Mouse (Mus musculus) lung, adult 18-20 months (tissue): ENCODE measurements around the gene Apobec1.
"Not testable (repeated sequence)": the region's sequence is repeated elsewhere in the genome, so short reads cannot be mapped to it uniquely, and the experiment has no call there.

ENCODE experiments used
- DNase-seq, 2 experiments: peaks; one replicate each; pipeline ENCODE4 v3.0.0; 2022; ENCODE audit warnings: mixed read lengths in 2 of 2

The Apobec1 gene

GRCm38 (mm10) chr6:122602992-122603322 is 713 bp upstream of the Apobec1 start:
- no peak for DNase-seq

- no peak for DNase-seq
These were observed 629 bp downstream of the Apobec1 start for GRCm38 (mm10) chr6:122601615-122602014.

- DNase-seq = no peak
These were observed 1.2 kb downstream of the Apobec1 start for GRCm38 (mm10) chr6:122601031-122601430.

- no peak for DNase-seq
These were observed 2.1 kb downstream of the Apobec1 start for GRCm38 (mm10) chr6:122600066-122600646.

GRCm38 (mm10) chr6:122599054-122599737 is 3.0 kb downstream of the Apobec1 start:
- DNase-seq = no peak

- no peak for DNase-seq
These were observed 3.8 kb downstream of the Apobec1 start for GRCm38 (mm10) chr6:122598436-122598835.

GRCm38 (mm10) chr6:122598014-122598413 is 4.2 kb downstream of the Apobec1 start:
- DNase-seq = no peak

- no peak for DNase-seq
These were observed 5.6 kb downstream of the Apobec1 start for GRCm38 (mm10) chr6:122596608-122597007.

- peak; percentile 26 to 34 for DNase-seq
These were observed 6.6 kb downstream of the Apobec1 start for GRCm38 (mm10) chr6:122595637-122596036.

GRCm38 (mm10) chr6:122592905-122593304 is 9.3 kb downstream of the Apobec1 start:
- no peak for DNase-seq

- no peak for DNase-seq
These were observed 11.1 kb downstream of the Apobec1 start for GRCm38 (mm10) chr6:122591027-122591758.

- no peak for DNase-seq
These were observed 23.2 kb downstream of the Apobec1 start for GRCm38 (mm10) chr6:122579086-122579485.

GRCm38 (mm10) chr6:122577030-122577429 is 25.2 kb downstream of the Apobec1 start:
- DNase-seq = no peak

GRCm38 (mm10) chr6:122575037-122575436 is 27.2 kb downstream of the Apobec1 start:
- DNase-seq = not testable (repeated sequence)

- DNase-seq = no peak
These were observed 30.7 kb downstream of the Apobec1 start for GRCm38 (mm10) chr6:122571617-122571959.

- no peak for DNase-seq
These were observed 31.3 kb downstream of the Apobec1 start for GRCm38 (mm10) chr6:122570695-122571616.

- no peak for DNase-seq
These were observed 32.5 kb downstream of the Apobec1 start for GRCm38 (mm10) chr6:122569762-122570161.

GRCm38 (mm10) chr6:122569113-122569512 is 33.1 kb downstream of the Apobec1 start:
- no peak for DNase-seq

GRCm38 (mm10) chr6:122565070-122565784 is 37.0 kb downstream of the Apobec1 start:
- DNase-seq = no peak

GRCm38 (mm10) chr6:122562463-122562862 is 39.8 kb downstream of the Apobec1 start:
- peak in 1 of 2 experiments; percentile 27 for DNase-seq

GRCm38 (mm10) chr6:122561005-122561404 is 41.2 kb downstream of the Apobec1 start:
- DNase-seq = no peak

- DNase-seq = peak; percentile 67 to 72
These were observed 41.8 kb downstream of the Apobec1 start for GRCm38 (mm10) chr6:122560427-122560826.
